Mouse (Mus musculus) cerebellum, adult 18-20 months (tissue): ENCODE results near the gene 1600002K03Rik.

Experiments used
- DNase-seq, 2 experiments: peaks; one replicate each; pipeline ENCODE4 v3.0.0; 2021

Gene 1600002K03Rik

DNA sequence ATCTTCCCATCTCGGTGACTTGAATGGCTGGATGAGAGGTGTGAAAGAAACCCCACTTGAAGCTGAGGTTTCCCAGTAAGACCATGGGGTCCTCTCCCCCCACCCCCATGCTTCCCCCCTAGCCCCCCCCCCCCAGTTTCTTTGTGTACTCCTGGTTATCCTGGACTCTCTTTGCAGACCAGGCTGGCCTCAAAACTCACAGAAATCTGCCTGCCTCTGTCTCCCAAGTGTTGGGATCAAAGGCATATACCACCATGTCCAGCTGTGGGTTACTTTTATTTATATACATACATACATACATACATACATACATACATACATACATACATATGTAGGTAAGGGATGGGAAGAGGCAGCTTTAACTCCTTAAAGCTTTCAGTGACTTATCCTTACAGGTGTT lies 3.7 kb upstream of the 1600002K03Rik start:
- no peak for DNase-seq

DNA sequence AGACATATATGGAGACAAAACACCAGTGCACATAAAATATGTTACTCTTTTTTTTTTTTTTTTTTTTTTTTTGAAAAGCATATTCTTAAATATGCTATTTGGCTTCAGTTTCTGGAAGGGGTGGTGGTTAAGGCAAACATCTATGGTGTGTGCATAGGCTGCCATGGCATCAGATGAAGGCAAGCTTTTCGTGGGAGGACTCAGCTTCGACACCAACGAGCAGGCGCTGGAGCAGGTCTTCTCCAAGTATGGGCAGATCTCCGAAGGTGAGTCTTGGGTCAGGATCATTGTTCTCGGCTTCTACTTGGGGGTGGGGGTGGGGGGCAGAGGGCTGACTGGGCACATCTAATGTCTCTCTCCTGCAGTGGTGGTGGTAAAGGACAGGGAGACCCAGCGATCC lies 3.1 kb upstream of the 1600002K03Rik start:
- DNase-seq, result no peak

DNA sequence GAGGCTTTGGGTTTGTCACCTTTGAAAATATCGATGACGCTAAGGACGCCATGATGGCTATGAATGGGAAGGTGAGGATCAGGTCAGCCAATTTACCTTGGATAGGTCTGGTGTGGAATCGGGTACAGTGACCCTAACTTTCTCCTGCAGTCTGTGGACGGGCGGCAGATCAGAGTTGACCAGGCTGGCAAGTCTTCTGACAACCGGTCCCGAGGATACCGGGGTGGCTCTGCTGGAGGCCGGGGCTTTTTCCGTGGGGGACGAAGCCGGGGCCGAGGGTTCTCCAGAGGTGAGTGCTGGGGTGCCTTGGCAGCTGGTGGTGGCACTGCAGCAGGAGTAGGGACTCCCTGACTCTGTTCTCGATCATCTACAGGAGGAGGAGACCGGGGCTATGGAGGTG lies 2.7 kb upstream of the 1600002K03Rik start:
- DNase-seq, result peak; percentile 22 to 34

DNA sequence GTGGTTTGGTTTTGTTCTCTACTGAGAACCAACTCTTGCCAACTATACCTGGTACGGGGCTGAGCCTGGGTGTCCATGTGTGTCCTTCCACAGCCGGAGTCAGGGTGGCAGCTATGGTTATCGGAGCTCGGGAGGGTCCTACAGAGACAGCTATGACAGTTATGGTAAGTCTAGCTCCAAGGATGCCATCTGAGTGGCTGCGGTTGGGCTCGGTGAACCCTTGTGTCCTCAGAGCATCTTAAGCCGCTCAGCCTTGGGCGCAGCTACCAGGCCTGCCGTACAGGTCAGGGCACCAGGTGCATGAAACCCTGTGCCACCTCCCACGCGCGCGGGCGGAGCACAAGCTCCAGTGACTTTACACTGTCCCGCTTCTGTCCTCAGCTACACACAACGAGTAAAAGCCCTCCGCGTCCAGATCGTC lies 2.1 kb upstream of the 1600002K03Rik start:
- DNase-seq, result peak in 1 of 2 experiments; percentile 38

DNA sequence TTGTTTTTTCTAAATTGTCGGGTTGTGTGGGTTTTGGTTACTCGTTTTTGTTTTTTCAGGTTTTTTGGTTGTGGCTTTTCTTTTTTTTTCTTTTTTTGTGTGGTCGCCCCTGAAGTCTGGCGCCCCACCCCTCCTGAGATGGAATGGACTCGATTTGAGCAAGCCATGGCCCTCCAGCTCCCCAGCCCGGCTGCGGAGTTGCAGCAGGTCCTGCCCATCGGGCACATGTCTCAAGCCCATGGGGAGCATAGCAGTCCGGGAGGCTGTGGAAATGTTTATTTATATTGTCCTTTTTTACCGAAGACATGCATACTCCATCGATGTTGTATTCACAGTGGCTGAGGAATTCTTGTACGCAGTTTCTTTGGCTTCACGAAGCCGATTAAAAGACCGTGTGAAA lies 1.5 kb upstream of the 1600002K03Rik start:
- peak in 1 of 2 experiments; percentile 27 for DNase-seq

DNA sequence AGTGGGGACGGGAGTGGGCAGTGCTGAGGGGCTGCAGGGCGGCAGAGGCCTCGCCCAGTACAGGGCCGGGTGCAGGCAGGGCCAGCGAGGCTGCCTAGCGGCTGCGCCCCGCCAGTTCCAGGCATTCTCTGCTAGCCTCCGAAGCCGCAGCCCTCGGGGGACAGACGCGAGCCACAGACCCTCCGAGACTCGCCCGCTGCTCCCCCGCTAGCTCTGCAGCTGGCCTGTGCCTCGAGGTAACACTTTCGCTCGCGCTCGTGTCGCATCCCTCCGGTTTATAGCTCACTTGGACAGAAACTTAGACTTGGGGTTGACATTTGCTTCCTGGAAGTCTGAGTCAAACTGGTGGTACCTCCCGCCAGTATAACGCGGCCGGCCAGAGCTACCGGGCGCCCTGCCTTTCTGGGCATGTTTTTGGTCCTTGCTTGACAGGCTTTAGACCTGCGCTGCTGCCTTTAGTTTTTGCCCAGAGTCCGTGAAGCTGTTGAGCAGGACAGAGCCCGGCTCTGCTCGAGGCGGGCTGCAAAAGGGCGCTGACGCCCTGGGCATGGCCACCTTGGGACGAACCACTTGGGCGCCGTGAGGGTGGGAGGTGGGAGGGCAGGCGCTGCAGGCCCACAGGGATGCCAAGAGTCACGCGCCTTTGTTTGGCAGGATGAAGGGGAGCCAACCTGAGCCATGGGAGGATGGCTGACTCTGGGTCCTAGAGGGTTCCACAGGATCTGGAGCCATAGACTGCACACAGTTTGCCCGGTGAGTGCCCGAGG lies 801 bp upstream of the 1600002K03Rik start:
- DNase-seq, result peak; percentile 41 to 47

DNA sequence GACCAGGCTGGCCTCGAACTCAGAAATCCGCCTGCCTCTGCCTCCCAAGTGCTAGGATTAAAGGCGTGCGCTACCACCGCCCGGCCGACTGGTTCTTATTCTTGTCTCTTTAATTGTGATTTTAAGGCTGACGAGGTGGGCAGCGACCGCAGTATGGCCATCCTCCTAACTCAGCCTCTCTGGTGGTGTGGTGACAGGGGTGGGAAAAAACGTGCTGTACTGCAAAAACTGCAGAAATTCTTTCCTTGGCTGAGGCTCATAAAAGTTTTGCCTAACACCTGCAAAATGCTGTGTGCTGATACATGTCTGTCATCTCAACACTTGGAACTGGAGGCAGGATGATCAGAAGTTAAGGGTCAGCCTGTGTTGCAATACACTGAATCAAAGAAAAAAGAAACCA lies 614 bp downstream of the 1600002K03Rik start:
- DNase-seq, result no peak

DNA sequence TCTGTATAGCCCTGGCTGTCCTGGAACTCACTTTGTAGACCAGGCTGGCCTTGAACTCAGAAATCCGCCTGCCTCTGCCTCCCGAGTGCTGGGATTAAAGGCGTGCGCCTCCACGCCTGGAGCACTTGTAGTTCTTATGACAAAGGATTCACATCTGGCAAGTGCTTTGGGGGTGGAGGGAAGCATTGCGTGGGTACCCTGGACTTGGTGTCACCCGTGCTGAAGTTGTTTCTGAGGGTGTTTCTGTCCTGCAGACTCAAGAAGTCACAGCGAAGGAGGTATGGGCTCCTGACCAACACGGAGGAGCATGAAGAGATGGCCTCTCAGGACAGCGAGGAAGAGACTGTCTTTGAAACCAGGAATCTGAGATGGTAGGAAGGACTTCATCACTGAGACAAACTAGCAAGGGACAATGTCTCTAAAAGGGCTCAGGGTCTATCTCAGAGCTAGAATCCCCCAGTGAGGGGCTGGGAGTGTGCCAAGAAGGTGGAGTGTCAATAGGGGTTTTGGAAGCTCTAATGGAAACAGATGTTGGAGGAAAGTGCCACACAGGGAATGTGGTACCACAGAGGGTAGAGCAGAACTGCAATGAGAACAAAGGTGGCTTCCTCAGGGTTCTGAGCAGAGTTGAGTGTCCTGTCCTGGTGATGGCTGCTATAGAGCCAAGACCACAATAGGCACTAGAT lies 1.4 kb downstream of the 1600002K03Rik start:
- peak in 1 of 2 experiments; percentile 35 for DNase-seq

DNA sequence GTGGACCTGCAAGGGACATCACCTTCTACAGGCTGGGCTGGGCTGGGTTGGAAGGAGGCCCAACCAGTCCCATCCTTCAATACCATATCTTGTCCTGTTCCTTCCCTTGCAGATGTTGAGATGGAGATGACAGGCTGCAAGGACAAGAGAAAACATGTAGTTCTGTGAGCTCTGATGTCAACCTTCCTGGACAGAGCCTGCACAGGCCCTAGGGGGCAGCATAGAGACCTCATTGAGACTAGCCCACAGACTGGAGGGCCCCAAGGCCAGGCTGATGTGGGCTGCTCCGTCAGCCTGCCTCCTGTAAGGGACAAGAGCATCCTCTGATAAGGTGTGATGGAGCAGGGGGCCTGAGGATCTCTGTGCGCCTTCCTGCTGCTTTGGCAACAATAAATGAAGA lies 2.0 kb downstream of the 1600002K03Rik start:
- peak; percentile 47 for DNase-seq

DNA sequence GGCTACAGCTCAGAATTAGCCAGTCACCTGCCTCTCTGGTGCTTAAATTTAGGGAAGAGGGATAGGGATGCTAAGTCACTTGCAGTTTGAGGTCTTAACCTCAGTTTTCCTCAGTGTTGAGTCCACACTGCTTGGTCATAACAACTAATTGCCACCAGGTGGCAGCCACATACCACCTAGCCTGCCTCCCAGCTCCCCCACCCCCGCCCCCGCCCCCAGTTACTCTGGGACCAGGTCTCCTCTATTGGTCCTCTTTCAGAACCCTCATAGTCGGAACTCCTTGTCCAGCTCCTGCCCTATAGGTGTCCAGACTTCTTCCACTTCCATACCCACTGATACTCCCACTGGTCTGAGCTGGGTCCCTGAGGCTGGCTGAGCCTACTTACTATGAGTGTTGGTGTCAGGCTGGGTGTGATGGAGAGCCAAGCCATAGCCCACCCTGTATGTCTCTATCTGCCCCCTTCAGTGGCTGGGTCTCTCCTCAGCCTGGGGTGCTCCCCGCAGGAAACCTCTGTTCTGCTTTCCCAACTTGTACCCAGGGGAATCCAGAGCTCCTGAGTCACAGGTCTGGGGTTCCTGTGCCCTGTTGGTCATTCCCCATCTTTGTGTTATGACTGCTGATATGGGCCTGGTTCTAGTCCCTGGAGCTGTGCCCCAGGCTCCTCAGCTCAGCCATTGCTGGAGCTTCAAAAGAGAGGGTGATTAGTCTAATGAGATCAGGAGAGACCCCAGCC lies 3.0 kb downstream of the 1600002K03Rik start:
- peak; percentile 53 to 61 for DNase-seq

DNA sequence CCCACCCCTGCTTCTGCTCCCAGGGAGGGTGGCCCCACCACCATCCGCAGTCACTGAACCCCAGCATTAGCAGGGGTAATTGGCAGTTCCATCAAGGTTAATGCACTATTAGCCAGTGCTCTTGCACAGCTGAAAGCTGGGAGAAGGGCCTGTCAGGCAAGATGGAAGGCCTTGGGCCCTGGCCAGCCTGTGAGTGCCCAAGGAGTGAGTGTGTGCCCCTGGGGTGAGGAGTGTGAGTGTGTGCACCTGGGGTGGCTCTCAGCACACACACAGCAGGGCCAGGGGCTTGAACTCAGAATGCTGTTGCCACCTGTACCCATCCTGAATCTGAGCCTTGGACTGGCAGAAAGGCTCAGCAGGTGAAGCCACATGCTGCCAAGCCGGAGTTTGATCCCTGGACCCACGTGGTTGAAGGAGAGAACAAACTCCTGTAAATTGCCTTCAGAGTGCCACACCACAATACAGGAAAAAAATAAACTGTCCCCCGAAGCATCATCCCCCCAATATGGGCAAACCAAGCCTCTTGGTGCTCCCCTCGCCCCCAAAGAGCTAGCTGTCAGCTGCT lies 3.6 kb downstream of the 1600002K03Rik start:
- no peak for DNase-seq

DNA sequence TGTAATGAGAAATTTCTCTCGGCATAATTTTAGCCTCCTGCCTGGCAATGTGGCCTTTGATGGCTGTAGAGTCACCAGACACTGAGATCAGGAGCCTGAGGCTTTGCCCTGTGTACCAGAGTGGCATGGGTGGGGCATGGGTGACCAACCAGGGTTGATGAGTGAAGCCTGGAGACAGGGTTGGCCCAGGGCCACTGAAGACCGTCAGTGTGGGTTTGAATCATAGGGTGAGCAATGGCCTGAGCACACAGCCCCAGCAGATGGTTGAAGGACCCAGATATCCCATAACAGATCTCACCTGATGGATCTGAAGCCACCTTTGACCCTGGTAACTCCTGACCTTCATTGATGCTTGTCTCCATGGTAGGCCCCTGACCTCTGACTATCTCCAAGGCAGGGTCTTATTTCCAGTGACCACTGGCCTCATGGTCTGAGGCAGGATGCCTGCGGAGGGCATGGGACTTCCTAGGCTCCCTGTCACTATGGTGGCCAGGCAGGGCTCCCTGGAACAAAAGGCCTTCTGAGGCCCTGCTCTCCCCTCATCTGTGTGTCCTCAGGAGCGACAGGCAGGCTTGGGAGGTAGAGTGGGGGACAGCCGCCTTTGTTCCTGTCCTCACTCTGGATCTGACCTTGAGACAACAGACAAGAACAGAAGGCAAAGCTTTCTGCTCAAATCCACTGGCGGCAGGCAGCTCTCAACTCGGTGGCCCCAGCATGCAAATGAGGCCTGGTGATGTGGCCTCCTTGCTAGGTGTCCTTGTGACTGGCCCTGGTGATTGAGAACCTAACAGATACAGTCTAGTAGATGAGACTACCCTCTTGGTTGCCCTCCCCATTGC lies 4.9 kb downstream of the 1600002K03Rik start:
- no peak for DNase-seq

DNA sequence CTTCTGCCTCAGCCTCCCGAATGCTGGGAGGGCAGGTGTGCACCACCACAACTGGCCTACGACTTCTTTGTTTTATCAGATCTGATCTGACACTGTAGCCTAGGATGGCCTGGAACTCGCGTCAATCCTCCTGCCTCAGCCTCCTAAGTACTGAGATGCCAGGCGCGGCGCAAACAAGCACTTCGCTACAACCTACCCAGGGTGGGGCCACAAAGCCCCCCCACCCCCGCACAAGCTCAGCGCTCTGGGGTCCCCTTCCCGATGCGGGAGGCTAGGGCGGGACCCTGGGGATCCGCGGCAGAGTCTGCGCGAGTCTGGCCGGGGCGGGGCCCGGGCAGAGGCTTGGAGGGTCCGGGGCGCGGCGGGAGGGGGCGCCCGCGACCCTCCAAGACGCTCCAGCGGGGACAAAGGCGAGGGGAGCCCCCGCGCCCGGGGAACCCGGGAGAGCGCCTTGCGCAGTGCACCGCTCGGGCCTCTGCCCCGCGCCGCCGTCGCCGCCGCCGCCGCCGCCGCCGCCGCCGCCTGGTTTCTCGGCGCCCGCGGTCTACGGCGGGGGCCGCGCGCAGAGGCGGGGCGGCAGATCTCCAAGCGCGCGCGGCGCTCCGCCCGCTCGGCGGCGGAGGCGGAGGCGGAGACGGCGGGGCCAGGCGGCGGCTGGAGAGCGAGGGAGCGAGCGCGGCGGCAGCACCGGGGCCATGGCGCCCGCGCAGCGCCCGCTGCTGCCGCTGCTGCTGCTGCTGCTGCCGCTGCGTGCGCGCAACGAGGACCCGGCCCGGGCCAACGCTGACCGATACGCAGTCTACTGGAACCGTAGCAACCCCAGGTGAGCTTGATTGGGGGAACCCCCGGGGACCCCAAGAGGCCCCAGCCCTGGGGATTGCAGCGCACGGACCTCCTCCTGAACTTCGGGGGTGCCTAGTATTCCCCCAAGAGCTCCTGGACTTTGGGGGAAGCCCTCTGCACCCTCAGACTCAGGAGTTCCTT lies 6.6 kb downstream of the 1600002K03Rik start, which contains the start of gene Efna2:
TSS of gene Efna2 (plus strand) at position 415 of the 984 bp plus-strand sequence.
- DNase-seq, result peak; percentile 68 to 81

DNA sequence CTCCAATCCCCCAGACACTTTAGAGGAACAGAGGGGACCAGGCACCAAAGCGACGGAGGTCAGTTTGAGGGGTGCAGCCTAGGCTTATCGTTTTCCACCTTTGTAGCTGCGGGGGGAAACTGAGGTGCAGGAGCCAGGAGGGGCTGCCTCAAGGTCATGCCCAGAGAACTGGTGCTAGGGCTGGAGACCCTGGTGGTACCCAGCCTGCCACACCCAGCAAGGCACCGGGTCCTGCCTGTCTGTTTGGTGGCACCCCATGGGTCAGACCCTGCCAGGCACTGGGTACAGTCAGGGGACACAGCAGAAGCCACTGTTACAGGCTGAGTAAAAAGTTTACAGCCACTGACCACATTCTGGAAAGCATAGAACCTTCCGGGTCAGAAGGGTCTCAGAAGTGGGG lies 7.5 kb downstream of the 1600002K03Rik start:
- no peak for DNase-seq

DNA sequence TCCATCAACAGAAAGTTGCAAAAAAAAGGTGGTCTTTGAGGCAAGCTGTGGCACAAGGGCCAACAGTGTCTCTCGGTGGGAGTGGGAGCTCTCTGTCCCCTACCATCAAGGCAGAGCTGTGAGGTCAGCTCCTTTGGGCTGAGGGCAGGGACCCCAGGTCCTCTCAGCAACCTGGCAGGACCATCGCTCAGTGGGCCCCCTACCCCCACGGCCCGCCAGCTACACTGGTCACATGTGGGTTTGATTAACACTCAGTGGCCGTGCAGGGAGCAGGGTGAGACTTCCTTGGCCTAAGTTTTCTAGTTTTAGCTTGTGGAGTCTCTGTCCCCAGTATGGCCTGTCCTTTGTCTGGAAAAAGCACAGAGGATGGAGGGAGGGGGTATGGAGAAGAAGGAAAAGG lies 8.1 kb downstream of the 1600002K03Rik start:
- DNase-seq, result no peak

DNA sequence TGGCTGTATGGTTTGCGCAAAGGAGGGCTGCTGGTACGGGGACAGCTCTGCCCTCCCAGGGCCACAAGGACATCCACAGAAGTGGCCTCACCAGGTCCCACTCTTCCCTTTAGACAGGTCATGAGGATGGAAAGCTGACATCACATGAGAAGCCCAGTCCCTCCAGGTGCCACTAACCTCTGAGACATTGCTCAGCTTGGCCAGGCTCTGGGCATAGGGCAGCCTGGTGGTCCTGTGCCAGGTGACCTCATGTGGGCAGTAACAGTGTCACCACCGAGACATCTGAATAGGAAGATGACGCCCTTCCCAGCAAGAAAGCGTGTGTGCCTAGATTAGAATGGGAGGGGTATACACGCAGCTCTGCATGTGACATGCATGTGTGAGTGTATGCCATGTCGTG lies 9.8 kb downstream of the 1600002K03Rik start:
- no peak for DNase-seq

DNA sequence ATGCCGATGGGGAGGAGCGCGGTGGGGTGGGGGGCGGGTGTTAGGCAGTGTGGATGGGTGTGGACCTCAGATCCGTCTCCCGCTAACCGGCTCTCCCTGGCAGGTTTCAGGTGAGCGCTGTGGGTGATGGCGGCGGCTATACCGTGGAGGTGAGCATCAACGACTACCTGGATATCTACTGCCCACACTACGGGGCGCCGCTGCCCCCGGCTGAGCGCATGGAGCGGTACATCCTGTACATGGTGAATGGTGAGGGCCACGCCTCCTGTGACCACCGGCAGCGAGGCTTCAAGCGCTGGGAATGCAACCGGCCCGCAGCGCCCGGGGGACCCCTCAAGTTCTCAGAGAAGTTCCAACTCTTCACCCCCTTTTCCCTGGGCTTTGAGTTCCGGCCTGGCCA lies 13.9 kb downstream of the 1600002K03Rik start:
- DNase-seq, result no peak

DNA sequence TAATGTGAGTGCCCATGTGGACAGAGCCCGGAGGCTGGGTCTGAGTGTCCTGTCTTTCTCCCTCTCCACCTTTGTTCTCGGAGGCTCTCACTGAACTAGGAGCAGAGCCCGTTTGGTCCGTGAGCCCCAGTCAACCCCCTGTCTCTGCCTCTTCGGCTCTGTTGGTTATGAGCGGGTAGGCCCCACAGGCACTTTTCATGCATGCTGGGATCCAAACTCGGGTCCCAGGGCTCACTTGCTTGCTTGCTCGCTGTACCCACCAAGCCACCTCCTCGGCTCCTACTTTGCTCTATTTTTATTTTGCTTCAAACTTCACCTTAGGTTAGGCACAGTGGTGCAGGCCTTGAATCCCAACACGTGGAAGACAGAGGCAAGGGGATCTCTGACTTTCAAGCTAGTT lies 15.0 kb downstream of the 1600002K03Rik start:
- DNase-seq, result no peak

DNA sequence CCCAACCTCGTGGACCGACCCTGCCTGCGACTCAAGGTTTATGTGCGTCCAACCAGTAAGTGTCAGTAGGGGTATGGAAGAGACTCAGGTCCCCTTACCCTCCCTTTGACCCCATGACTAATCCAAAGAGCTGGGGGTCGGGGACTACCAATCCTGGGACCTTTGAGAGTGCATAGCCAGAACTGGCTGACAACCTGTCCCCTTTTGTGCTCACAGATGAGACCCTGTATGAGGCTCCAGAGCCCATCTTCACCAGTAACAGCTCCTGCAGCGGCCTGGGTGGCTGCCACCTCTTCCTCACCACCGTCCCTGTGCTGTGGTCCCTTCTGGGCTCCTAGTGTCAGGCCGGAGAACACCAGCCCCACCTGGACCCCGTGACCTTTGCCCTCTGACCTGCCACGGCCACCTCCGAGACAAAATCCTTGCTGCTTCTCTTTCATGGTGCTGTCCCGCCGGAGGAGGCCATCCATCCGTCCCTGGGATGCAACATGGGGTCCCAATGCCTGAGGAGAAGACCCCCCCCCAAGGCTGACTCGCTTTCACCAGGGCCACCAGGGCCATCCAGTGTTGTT lies 15.8 kb downstream of the 1600002K03Rik start:
- DNase-seq, result no peak

DNA sequence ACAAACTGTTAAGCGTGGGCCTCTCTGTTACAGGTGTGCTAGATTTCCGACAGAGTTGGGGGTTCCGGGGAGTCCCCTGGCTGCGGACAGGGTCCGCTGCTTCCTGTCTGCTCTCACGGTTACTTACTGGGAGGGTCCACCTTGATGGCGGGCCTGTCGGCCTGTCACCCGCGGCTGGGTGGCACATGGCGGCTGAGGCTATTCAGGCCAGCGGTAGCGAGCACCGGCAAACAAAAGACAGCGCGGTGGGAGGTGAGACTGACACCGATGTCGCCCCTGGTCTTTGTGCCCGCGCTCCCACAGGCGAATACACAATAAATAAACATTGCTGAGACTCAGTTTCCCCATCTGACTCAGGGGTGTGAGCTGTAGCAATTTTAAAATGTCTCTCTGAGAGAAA lies 17.3 kb downstream of the 1600002K03Rik start:
- DNase-seq, result no peak
